Mouse (Mus musculus): ENCODE measurements around the gene Arl1. TPM values are rescaled to one million over a fixed set of nuclear protein-coding genes. Genes with fewer than 3 reads are reported as not detected.

The Arl1 gene
- 176 and 183 TPM in 2 replicates for polyA plus RNA-seq (2015; fragmentation: Nextera tagmentation; extraction: Ambion mirVana)

GRCm38 (mm10) chr10:88730571-88731495, at the start of gene Arl1:
Gene Arl1 (plus strand): TSS chr10:88730858.
- Histone ChIP-seq H3K27ac (replicated peaks) (peak within 1 kb of the TSS; percentile 93), H3K27me3 (ENCODE audit: control insufficient read depth, insufficient read depth, low read length) (no peaks in the 10 kb centered on the region), H3K4me1 (replicated peaks; ENCODE audit: control insufficient read depth, insufficient read depth) (no peaks in the 10 kb centered on the region), H3K9ac (ENCODE audit: low read length) (peak within 1 kb of the TSS; percentile 98), H3K4me3 (ENCODE audit: low read depth, low read length) (peak within 1 kb of the TSS; percentile 97), H3K36me3 (ENCODE audit: control insufficient read depth, insufficient read depth, low read length) (no peaks in the 10 kb centered on the region), H3K9me3 (ENCODE audit: control insufficient read depth, low read length) (no peaks in the 10 kb centered on the region), H3K4me2 (replicated peaks; ENCODE audit: low read depth) (peak within 1 kb of the TSS; percentile 77)
- under 1% methylated on average over 65 of the region's 65 CpGs for WGBS
- ATAC-seq (ENCODE audit: low FRiP score, low TSS enrichment) (peak; percentile 95), DNase-seq (ENCODE audit: low spot score) (peak; percentile 94)
- TF ChIP-seq CTCF (IDR thresholded peaks at IDR 0.05; ENCODE audit: low read depth) (peak; percentile 45), EP300 (optimal IDR thresholded peaks at IDR 0.05) (no peak)

- Histone ChIP-seq H3K9me3 (ENCODE audit: control insufficient read depth, low read length) (no peaks in the 10 kb centered on the region), H3K4me1 (replicated peaks; ENCODE audit: control insufficient read depth, insufficient read depth) (no peaks in the 10 kb centered on the region), H3K36me3 (ENCODE audit: control insufficient read depth, insufficient read depth, low read length) (no peaks in the 10 kb centered on the region), H3K4me3 (ENCODE audit: low read depth, low read length) (no peak overlapping the region), H3K27me3 (ENCODE audit: control insufficient read depth, insufficient read depth, low read length) (no peaks in the 10 kb centered on the region), H3K27ac (replicated peaks) (no peak overlapping the region), H3K9ac (ENCODE audit: low read length) (no peak overlapping the region), H3K4me2 (replicated peaks; ENCODE audit: low read depth) (no peak overlapping the region)
- no peak for DNase-seq (ENCODE audit: low spot score)
- ATAC-seq (ENCODE audit: low FRiP score, low TSS enrichment) = no peak
- WGBS = 72% methylated on average over 4 of the region's 4 CpGs
- no peak for TF ChIP-seq CTCF (IDR thresholded peaks at IDR 0.05; ENCODE audit: low read depth)
- no peak for TF ChIP-seq EP300 (optimal IDR thresholded peaks at IDR 0.05)
Measured at GRCm38 (mm10) chr10:88682904-88683563, 47.6 kb upstream of the Arl1 start.

- no peak within 1 kb of the TSS for H3K4me3 ChIP-seq (ENCODE audit: low read depth, low read length)
- TF ChIP-seq CTCF (IDR thresholded peaks at IDR 0.05; ENCODE audit: low read depth) (no peak), EP300 (optimal IDR thresholded peaks at IDR 0.05) (no peak)
- no peaks in the 10 kb centered on the region for H3K36me3 ChIP-seq (ENCODE audit: control insufficient read depth, insufficient read depth, low read length)
- no peak within 1 kb of the TSS for H3K9ac ChIP-seq (ENCODE audit: low read length)
- no peak within 1 kb of the TSS for H3K4me2 ChIP-seq (replicated peaks; ENCODE audit: low read depth)
- no peaks in the 10 kb centered on the region for H3K27me3 ChIP-seq (ENCODE audit: control insufficient read depth, insufficient read depth, low read length)
- H3K9me3 ChIP-seq (ENCODE audit: control insufficient read depth, low read length) = no peaks in the 10 kb centered on the region
- 61% methylated on average over 5 of the region's 5 CpGs for WGBS
- no peak for ATAC-seq (ENCODE audit: low FRiP score, low TSS enrichment)
- no peaks in the 10 kb centered on the region for H3K4me1 ChIP-seq (replicated peaks; ENCODE audit: control insufficient read depth, insufficient read depth)
- no peak for DNase-seq (ENCODE audit: low spot score)
- no peak within 1 kb of the TSS for H3K27ac ChIP-seq (replicated peaks)
Measured at GRCm38 (mm10) chr10:88684925-88685324, 45.7 kb upstream of the Arl1 start, which contains the start of gene Spic. Gene Spic (minus strand): TSS chr10:88685015.

GRCm38 (mm10) chr10:88700938-88701337, 29.7 kb upstream of the Arl1 start:
- no peak overlapping the region for H3K4me2 ChIP-seq (replicated peaks; ENCODE audit: low read depth)
- DNase-seq (ENCODE audit: low spot score) (no peak), ATAC-seq (ENCODE audit: low FRiP score, low TSS enrichment) (no peak)
- H3K9me3 ChIP-seq (ENCODE audit: control insufficient read depth, low read length) = no peaks in the 10 kb centered on the region
- H3K27ac ChIP-seq (replicated peaks) = no peak overlapping the region
- H3K4me1 ChIP-seq (replicated peaks; ENCODE audit: control insufficient read depth, insufficient read depth) = no peaks in the 10 kb centered on the region
- H3K36me3 ChIP-seq (ENCODE audit: control insufficient read depth, insufficient read depth, low read length) = no peaks in the 10 kb centered on the region
- H3K9ac ChIP-seq (ENCODE audit: low read length) = no peak overlapping the region
- no peak overlapping the region for H3K4me3 ChIP-seq (ENCODE audit: low read depth, low read length)
- TF ChIP-seq EP300 (optimal IDR thresholded peaks at IDR 0.05) = no peak
- TF ChIP-seq CTCF (IDR thresholded peaks at IDR 0.05; ENCODE audit: low read depth) = no peak
- no peaks in the 10 kb centered on the region for H3K27me3 ChIP-seq (ENCODE audit: control insufficient read depth, insufficient read depth, low read length)
- WGBS = 69% methylated on average over 6 of the region's 6 CpGs

GRCm38 (mm10) chr10:88708671-88709523, 21.8 kb upstream of the Arl1 start:
- TF ChIP-seq EP300 (optimal IDR thresholded peaks at IDR 0.05) = no peak
- TF ChIP-seq CTCF (IDR thresholded peaks at IDR 0.05; ENCODE audit: low read depth) = no peak
- no peak overlapping the region for H3K4me3 ChIP-seq (ENCODE audit: low read depth, low read length)
- no peak for DNase-seq (ENCODE audit: low spot score)
- H3K36me3 ChIP-seq (ENCODE audit: control insufficient read depth, insufficient read depth, low read length) = no peaks in the 10 kb centered on the region
- 49% methylated on average over 10 of the region's 10 CpGs for WGBS
- H3K4me2 ChIP-seq (replicated peaks; ENCODE audit: low read depth) = no peak overlapping the region
- H3K27ac ChIP-seq (replicated peaks) = no peak overlapping the region
- no peak overlapping the region for H3K9ac ChIP-seq (ENCODE audit: low read length)
- ATAC-seq (ENCODE audit: low FRiP score, low TSS enrichment) = no peak
- H3K27me3 ChIP-seq (ENCODE audit: control insufficient read depth, insufficient read depth, low read length) = no peaks in the 10 kb centered on the region
- no peaks in the 10 kb centered on the region for H3K4me1 ChIP-seq (replicated peaks; ENCODE audit: control insufficient read depth, insufficient read depth)
- H3K9me3 ChIP-seq (ENCODE audit: control insufficient read depth, low read length) = no peaks in the 10 kb centered on the region
